Mouse (Mus musculus) hindbrain, embryonic 10.5 days (tissue): ENCODE data around the gene Manf. TPM values are rescaled to one million over a fixed set of nuclear protein-coding genes. Genes with fewer than 3 reads are reported as not detected.

Source experiments
- DNase-seq: peaks from one replicate; pipeline ENCODE4 v3.0.0-alpha.2; 2017; ENCODE audit warnings: low spot score
- H3K27ac ChIP-seq: fragments of 300-500 bp; sonication (generic); 2 replicates; pipeline ENCODE4 v1.5.1; 2016; ENCODE audit warnings: mild to moderate bottlenecking, moderate library complexity
- H3K27me3 ChIP-seq: fragments of 300-500 bp; sonication (generic); 2 replicates; pipeline ENCODE4 v1.6.1; 2016; ENCODE audit warnings: mild to moderate bottlenecking; ENCODE audit not compliant: poor library complexity, insufficient read depth, severe bottlenecking
- H3K36me3 ChIP-seq: fragments of 300-500 bp; sonication (generic); 2 replicates; pipeline ENCODE4 v1.6.1; 2016; ENCODE audit warnings: mild to moderate bottlenecking, moderate library complexity
- H3K4me1 ChIP-seq: fragments of 300-500 bp; sonication (generic); replicated peaks from 2 replicates; pipeline ENCODE4 v1.6.1; 2016; ENCODE audit warnings: mild to moderate bottlenecking
- H3K4me3 ChIP-seq: fragments of 300-500 bp; sonication (generic); 2 replicates; pipeline ENCODE4 v1.5.1; 2016; ENCODE audit warnings: mild to moderate bottlenecking, moderate library complexity
- H3K9me3 ChIP-seq: fragments of 300-500 bp; sonication (generic); 2 replicates; pipeline ENCODE4 v1.6.1; 2016; ENCODE audit warnings: mild to moderate bottlenecking, moderate library complexity
- WGBS: fragments of 180-500 bp; shearing (Covaris S2); methylation state at CpG from one replicate; pipeline ENCODE4 v1.1.7; 2016; 5-methylcytosine and 5-hydroxymethylcytosine counted together
- polyA plus RNA-seq: library from polyadenylated mRNA; unstranded; fragments of >200 nt; fragmentation: Nextera tagmentation; extraction: Ambion mirVana; gene quantifications from 2 replicates; pipeline ENCODE4 v1.2.1, GENCODE M21; 2016

Gene Manf
- polyA plus RNA-seq, 1 experiment from 2014 or later: 253 TPM

- Histone ChIP-seq H3K36me3 (peaks cover 98% of the 10 kb centered on the region), H3K9me3 (no peaks in the 10 kb centered on the region), H3K27me3 (no peaks in the 10 kb centered on the region), H3K4me3 (no peak overlapping the region), H3K27ac (no peak overlapping the region), H3K4me1 (peaks cover 54% of the 10 kb centered on the region)
- no peak for DNase-seq
- 66% methylated on average over 4 of the region's 4 CpGs for WGBS
These were observed 10.6 kb downstream of the Manf start for GRCm38 (mm10) chr9:106881071-106881755.

DNA sequence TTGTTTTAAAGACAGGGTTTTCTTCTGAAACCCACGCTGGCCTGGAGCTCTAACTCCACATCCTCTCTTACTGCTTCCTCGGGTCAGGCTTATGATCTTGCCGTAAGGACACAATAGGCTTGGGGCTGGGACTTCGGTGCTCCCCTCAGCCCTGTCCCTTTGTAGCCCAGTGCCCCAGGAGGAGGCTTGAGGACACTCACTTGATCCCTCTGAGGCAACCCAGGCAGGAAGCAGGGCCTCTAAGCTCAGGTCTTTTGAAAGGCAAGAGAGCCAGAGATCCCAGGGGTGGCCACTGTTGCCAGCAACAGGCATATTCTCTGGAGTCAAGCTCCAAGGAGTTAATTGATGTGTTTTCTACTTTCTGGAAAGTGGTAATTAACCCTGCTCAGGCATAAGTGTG lies 12.3 kb downstream of the Manf start:
- H3K9me3 ChIP-seq: no peaks in the 10 kb centered on the region
- peaks cover 100% of the 10 kb centered on the region for H3K36me3 ChIP-seq
- no peak overlapping the region for H3K4me3 ChIP-seq
- H3K27ac ChIP-seq: no peak overlapping the region
- no peaks in the 10 kb centered on the region for H3K27me3 ChIP-seq
- peaks cover 37% of the 10 kb centered on the region for H3K4me1 ChIP-seq
- 70% methylated on average over 4 of the region's 4 CpGs for WGBS
- no peak for DNase-seq

DNA sequence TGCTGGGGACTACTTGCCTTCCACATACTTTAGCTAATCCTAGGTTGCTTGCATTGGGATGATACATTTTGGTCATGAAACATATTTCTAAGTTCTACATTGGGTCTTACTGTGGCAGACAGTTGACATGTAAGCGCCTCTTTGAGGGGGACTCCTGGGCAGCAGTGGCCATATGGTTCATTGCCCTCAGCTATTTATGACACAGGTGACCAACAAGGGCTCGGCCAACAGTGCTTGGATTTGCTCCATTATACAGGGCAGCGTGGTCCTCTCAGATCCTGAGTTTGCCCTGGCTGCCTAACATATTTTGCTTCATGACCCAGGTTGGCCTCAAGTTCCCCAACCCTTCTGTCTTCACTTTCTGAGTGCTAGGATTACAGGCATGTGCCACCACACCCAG lies 15.1 kb downstream of the Manf start:
- 90% methylated on average over 3 of the region's 3 CpGs for WGBS
- peaks cover 94% of the 10 kb centered on the region for H3K36me3 ChIP-seq
- DNase-seq: no peak

GRCm38 (mm10) chr9:106874216-106874615 lies 17.6 kb downstream of the Manf start:
- Histone ChIP-seq H3K4me1 (no peaks in the 10 kb centered on the region), H3K36me3 (peaks cover 83% of the 10 kb centered on the region), H3K27me3 (no peaks in the 10 kb centered on the region), H3K27ac (no peak overlapping the region), H3K9me3 (no peaks in the 10 kb centered on the region), H3K4me3 (no peak overlapping the region)
- DNase-seq: no peak
- 88% methylated on average over 5 of the region's 5 CpGs for WGBS

More for the DNA sequence above, 15.1 kb downstream of the Manf start:
- Histone ChIP-seq H3K27me3 (no peaks in the 10 kb centered on the region), H3K9me3 (no peaks in the 10 kb centered on the region), H3K4me3 (no peak overlapping the region), H3K4me1 (peaks cover 9% of the 10 kb centered on the region), H3K27ac (no peak overlapping the region)

DNA sequence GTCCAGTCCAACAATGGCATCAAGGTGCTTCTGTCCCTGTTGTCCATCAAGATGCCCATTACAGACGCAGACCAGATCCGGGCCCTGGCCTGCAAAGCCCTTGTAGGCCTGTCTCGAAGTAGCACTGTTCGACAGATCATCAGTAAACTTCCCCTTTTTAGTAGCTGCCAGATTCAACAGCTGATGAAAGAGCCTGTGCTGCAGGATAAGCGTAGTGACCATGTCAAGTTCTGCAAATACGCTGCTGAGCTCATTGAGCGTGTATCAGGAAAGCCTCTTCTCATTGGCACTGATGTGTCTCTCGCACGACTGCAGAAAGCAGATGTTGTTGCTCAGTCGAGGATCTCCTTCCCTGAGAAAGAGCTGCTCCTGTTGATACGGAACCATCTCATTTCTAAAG lies 33.7 kb downstream of the Manf start:
- Histone ChIP-seq H3K4me1 (no peaks in the 10 kb centered on the region), H3K9me3 (no peaks in the 10 kb centered on the region), H3K36me3 (peaks cover 99% of the 10 kb centered on the region), H3K27ac (no peak overlapping the region), H3K27me3 (no peaks in the 10 kb centered on the region), H3K4me3 (no peak overlapping the region)
- no peak for DNase-seq
- 93% methylated on average over 11 of the region's 11 CpGs for WGBS

DNA sequence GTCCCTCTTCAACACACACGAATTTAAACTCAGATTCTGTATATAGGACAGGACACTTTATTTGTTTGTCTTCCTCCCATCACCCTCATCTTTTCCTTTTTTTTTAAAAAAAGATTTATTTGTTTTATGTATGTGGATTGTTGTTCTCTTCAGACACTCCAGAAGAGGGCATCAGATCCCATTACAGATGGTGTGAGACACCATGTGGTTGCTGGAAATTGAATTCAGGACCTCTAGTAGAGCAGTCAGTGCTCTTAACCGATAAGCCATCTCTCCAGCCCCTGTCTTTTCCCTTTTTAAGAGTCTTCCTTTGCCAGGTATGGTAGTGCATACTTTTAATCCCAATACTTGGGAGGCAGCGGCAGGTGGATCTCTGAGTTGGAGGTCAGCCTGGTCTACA lies 35.1 kb downstream of the Manf start:
- Histone ChIP-seq H3K36me3 (peaks cover 98% of the 10 kb centered on the region), H3K9me3 (no peaks in the 10 kb centered on the region), H3K27me3 (no peaks in the 10 kb centered on the region), H3K4me1 (no peaks in the 10 kb centered on the region), H3K4me3 (no peak overlapping the region), H3K27ac (no peak overlapping the region)
- no peak for DNase-seq
- WGBS: 88% methylated on average over 3 of the region's 3 CpGs

- Histone ChIP-seq H3K27ac (no peak overlapping the region), H3K9me3 (peaks cover 4% of the 10 kb centered on the region; the same call in 1 of the 2 replicates), H3K27me3 (no peaks in the 10 kb centered on the region), H3K4me1 (no peaks in the 10 kb centered on the region), H3K36me3 (peaks cover 95% of the 10 kb centered on the region), H3K4me3 (no peak overlapping the region)
- DNase-seq: no peak
- WGBS: 95% methylated on average over 6 of the region's 6 CpGs
These were observed 49.0 kb downstream of the Manf start for GRCm38 (mm10) chr9:106842800-106843199.

DNA sequence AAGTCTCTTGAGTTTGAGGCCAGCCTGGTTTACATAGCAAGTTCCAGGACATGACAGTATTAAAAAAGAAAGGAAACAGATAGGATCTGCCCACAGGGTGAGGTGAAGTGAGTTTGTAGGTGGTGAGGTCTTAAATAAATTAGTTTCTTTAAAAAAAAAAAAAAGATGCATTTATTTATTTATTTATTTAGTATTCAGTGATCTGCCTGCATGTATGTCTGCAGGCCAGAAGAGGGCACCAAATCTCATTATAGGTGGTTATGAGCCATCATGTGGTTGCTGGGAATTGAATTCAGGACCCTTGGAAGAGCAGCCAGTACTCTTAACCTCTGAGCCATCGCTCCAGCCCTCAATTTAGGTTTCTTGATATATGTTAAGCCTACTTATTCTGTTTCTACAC lies 51.2 kb downstream of the Manf start:
- Histone ChIP-seq H3K27ac (no peak overlapping the region), H3K27me3 (no peaks in the 10 kb centered on the region), H3K4me3 (no peak overlapping the region), H3K36me3 (peaks cover 100% of the 10 kb centered on the region), H3K9me3 (peaks cover 4% of the 10 kb centered on the region; the same call in 1 of the 2 replicates), H3K4me1 (no peaks in the 10 kb centered on the region)
- no peak for DNase-seq
- WGBS: 92% methylated on average over 1 of the region's 1 CpGs

DNA sequence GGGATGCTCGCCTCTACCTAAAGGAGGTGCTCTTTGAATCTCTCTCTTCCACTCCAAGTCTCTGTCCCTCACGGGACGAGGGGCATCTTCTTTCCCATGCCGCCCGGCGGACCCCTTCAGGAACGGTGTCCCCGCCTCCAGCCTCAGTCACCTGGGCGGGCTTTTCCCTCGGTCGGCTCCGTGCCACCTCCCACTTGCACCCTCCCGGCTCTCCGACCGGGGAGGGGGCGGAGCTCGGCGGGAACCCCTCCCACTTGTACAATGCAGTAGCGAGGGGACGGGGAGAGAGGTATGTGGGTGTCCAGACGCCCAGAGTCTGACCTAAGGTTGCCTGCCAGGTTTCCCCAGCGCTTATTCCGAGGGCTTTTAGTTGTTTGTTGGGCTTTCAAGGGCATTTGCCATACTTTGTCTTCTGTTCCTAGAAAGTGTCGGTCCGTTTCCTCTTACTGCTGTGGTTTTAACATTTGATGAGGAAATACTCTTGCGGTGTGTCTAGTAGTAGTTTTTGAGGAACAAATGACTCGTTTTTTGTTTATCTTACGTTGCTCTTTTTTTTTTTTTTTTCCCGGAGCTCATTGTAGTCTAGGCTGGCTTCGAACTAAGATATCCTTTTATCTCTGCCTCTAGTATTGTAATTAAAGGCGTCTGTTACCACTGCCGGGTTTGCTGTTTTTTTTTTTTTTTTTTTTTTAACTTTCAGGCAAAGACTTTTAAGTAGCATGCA lies 69.2 kb downstream of the Manf start:
- Histone ChIP-seq H3K36me3 (0 out of 2 replicates have a peak, but pooled peaks cover 13% of the 10 kb centered on the region), H3K27ac (peak overlapping the region; percentile 96), H3K9me3 (no peaks in the 10 kb centered on the region), H3K4me3 (peak overlapping the region; percentile 96), H3K27me3 (no peaks in the 10 kb centered on the region), H3K4me1 (peaks cover 4% of the 10 kb centered on the region; the same call in 1 of the 2 replicates)
- peak; percentile 84 for DNase-seq
- WGBS: 4% methylated on average over 32 of the region's 32 CpGs

GRCm38 (mm10) chr9:106821618-106822380 lies 70.0 kb downstream of the Manf start, which contains the start of gene Dcaf1:
Gene Dcaf1, plus strand, starts transcription at chr9:106821874.
- whole genome bisulfite sequencing: under 1% methylated on average over 71 of the region's 71 CpGs
- DNase-seq: peak; percentile 95

GRCm38 (mm10) chr9:106821050-106821617 lies 70.6 kb downstream of the Manf start:
- peak overlapping the region; percentile 96 for H3K27ac ChIP-seq
- DNase-seq: peak; percentile 6
- WGBS: 55% methylated on average over 15 of the region's 15 CpGs

More at GRCm38 (mm10) chr9:106821618-106822380, 70.0 kb downstream of the Manf start, which contains the start of gene Dcaf1:
- Histone ChIP-seq H3K4me3 (peak within 1 kb of the TSS; percentile 96), H3K27ac (peak within 1 kb of the TSS; percentile 96), H3K27me3 (no peaks in the 10 kb centered on the region), H3K9me3 (no peaks in the 10 kb centered on the region), H3K4me1 (peaks cover 4% of the 10 kb centered on the region; the same call in 1 of the 2 replicates), H3K36me3 (0 out of 2 replicates have a peak, but pooled peaks cover 8% of the 10 kb centered on the region)

DNA sequence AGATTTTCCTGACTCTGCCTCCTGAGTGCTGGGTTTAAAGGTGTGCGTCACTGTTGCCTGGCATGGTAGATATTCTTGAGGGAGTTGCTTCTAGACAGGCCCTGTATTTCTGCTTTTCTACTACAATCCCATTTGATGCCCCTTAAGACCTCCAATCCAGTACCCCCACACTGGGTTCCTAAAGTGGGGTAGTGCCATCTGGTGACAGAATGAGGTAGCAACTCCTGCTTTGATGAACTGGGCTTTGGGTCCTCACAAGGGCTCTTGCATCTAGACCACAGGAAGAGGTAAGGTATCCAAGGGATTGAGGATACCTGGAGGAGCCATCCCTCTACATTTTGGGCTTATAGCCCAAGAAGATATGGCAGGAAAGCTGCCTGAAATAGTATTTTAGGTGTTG lies 72.6 kb downstream of the Manf start:
- H3K4me3 ChIP-seq: no peak overlapping the region
- no peak for DNase-seq
- H3K9me3 ChIP-seq: no peaks in the 10 kb centered on the region
- 0 out of 2 replicates have a peak, but pooled peaks cover 6% of the 10 kb centered on the region for H3K36me3 ChIP-seq
- 89% methylated on average over 1 of the region's 1 CpGs for WGBS
- H3K27ac ChIP-seq: no peak overlapping the region
- H3K27me3 ChIP-seq: no peaks in the 10 kb centered on the region
- peaks cover 4% of the 10 kb centered on the region; the same call in 1 of the 2 replicates for H3K4me1 ChIP-seq

More at GRCm38 (mm10) chr9:106821050-106821617, 70.6 kb downstream of the Manf start:
- Histone ChIP-seq H3K9me3 (no peaks in the 10 kb centered on the region), H3K4me1 (peaks cover 4% of the 10 kb centered on the region; the same call in 1 of the 2 replicates), H3K27me3 (no peaks in the 10 kb centered on the region), H3K36me3 (0 out of 2 replicates have a peak, but pooled peaks cover 8% of the 10 kb centered on the region), H3K4me3 (peak overlapping the region; percentile 96)
